Mouse (Mus musculus) midbrain, embryonic 14.5 days (tissue): ENCODE data around the gene Cltb. TPM values are rescaled to one million over a fixed set of nuclear protein-coding genes. Genes with fewer than 3 reads are reported as not detected.

Experiments
- ATAC-seq: fragments of 200-750 bp; cut with Nextera tagmentation; 2 replicates; pipeline ENCODE4 v1.8.0; 2017; ENCODE audit warnings: moderate number of reproducible peaks, moderate library complexity; ENCODE audit not compliant: low FRiP score, low TSS enrichment
- DNase-seq: peaks from one replicate; pipeline ENCODE4 v3.0.0-alpha.2; 2015
- H3K27ac ChIP-seq: fragments of 300-500 bp; sonication (generic); replicated peaks from 2 replicates; pipeline ENCODE4 v1.5.1; 2014; ENCODE audit warnings: mild to moderate bottlenecking, low read depth, low read length, moderate library complexity
- H3K27me3 ChIP-seq: fragments of 300-500 bp; sonication (generic); 2 replicates; pipeline ENCODE4 v1.6.1; 2014; ENCODE audit warnings: low read length, control low read depth, mixed read lengths; ENCODE audit not compliant: control insufficient read depth, insufficient read depth
- H3K36me3 ChIP-seq: fragments of 300-500 bp; sonication (generic); 2 replicates; pipeline ENCODE4 v1.6.1; 2014; ENCODE audit warnings: low read length, control low read depth; ENCODE audit not compliant: control insufficient read depth, insufficient read depth
- H3K4me1 ChIP-seq: fragments of 300-500 bp; sonication (generic); 2 replicates; pipeline ENCODE4 v1.6.1; 2014; ENCODE audit warnings: mild to moderate bottlenecking, antibody characterized with exemption, low read length, control low read depth; ENCODE audit not compliant: control insufficient read depth, insufficient read depth
- H3K4me2 ChIP-seq: fragments of 300-500 bp; sonication (generic); 2 replicates; pipeline ENCODE4 v1.6.1; 2014; ENCODE audit warnings: mild to moderate bottlenecking, low read length, moderate library complexity
- H3K4me3 ChIP-seq: fragments of 300-500 bp; sonication (generic); replicated peaks from 2 replicates; pipeline ENCODE4 v1.5.1; 2014; ENCODE audit warnings: low read depth, low read length
- H3K9ac ChIP-seq: fragments of 300-500 bp; sonication (generic); replicated peaks from 2 replicates; pipeline ENCODE4 v1.6.1; 2014; ENCODE audit warnings: mild to moderate bottlenecking, low read length, moderate library complexity
- H3K9me3 ChIP-seq: fragments of 300-500 bp; sonication (generic); 2 replicates; pipeline ENCODE4 v1.6.1; 2016; ENCODE audit warnings: low read length, control low read depth, mixed read lengths; ENCODE audit not compliant: control insufficient read depth
- WGBS: fragments of 180-500 bp; shearing (Covaris S2); extraction: QIAGEN DNeasy Blood & Tissue Kit; methylation state at CpG from one replicate; pipeline ENCODE4 v1.1.7; 2014; 5-methylcytosine and 5-hydroxymethylcytosine counted together
- polyA plus RNA-seq: library from polyadenylated mRNA; unstranded; fragments of >200 nt; fragmentation: Nextera tagmentation; extraction: Ambion mirVana; gene quantifications from 2 replicates; pipeline ENCODE4 v1.2.1, GENCODE M21; 2014

The Cltb gene
- 127 and 188 TPM in 2 replicates for polyA plus RNA-seq

GRCm38 (mm10) chr13:54610972-54611754 is at the start of gene Cltb:
Gene Cltb, minus strand, starts transcription at chr13:54611344.
- peak; percentile 81 for ATAC-seq
- DNase-seq = peak; percentile 93
- no peaks in the 10 kb centered on the region for H3K27me3 ChIP-seq
- WGBS = 1% methylated on average over 66 of the region's 66 CpGs
- H3K9me3 ChIP-seq = no peaks in the 10 kb centered on the region
- peak within 1 kb of the TSS; percentile 64 for H3K4me3 ChIP-seq
- H3K4me2 ChIP-seq = peak within 1 kb of the TSS; percentile 85
- H3K36me3 ChIP-seq = no peaks in the 10 kb centered on the region; the same call in 1 of the 2 replicates
- H3K9ac ChIP-seq = peak within 1 kb of the TSS; percentile 82
- H3K27ac ChIP-seq = peak within 1 kb of the TSS; percentile 72
- H3K4me1 ChIP-seq = peaks cover 19% of the 10 kb centered on the region

GRCm38 (mm10) chr13:54660877-54661276 is 49.7 kb upstream of the Cltb start:
- 64% methylated on average over 5 of the region's 5 CpGs for WGBS
- Histone ChIP-seq H3K36me3 (peaks cover 79% of the 10 kb centered on the region), H3K4me2 (no peak overlapping the region), H3K9me3 (no peaks in the 10 kb centered on the region), H3K27me3 (no peaks in the 10 kb centered on the region), H3K9ac (no peak overlapping the region), H3K27ac (no peak overlapping the region), H3K4me1 (no peaks in the 10 kb centered on the region), H3K4me3 (no peak overlapping the region)
- no peak for DNase-seq
- no peak for ATAC-seq

- 100% methylated on average over 3 of the region's 3 CpGs for WGBS
- DNase-seq = no peak
- Histone ChIP-seq H3K4me2 (no peak overlapping the region), H3K27me3 (no peaks in the 10 kb centered on the region), H3K4me3 (no peak overlapping the region), H3K4me1 (no peaks in the 10 kb centered on the region), H3K9me3 (no peaks in the 10 kb centered on the region), H3K9ac (no peak overlapping the region), H3K27ac (no peak overlapping the region), H3K36me3 (peaks cover 96% of the 10 kb centered on the region)
- no peak for ATAC-seq
Measured at GRCm38 (mm10) chr13:54650461-54650860, 39.3 kb upstream of the Cltb start.

GRCm38 (mm10) chr13:54635011-54635410 is 23.9 kb upstream of the Cltb start:
- Histone ChIP-seq H3K36me3 (peaks cover 27% of the 10 kb centered on the region), H3K27me3 (no peaks in the 10 kb centered on the region), H3K27ac (no peak overlapping the region), H3K9ac (no peak overlapping the region), H3K4me3 (no peak overlapping the region), H3K4me2 (no peak overlapping the region), H3K9me3 (no peaks in the 10 kb centered on the region), H3K4me1 (no peaks in the 10 kb centered on the region)
- 96% methylated on average over 3 of the region's 3 CpGs for WGBS
- ATAC-seq = no peak
- DNase-seq = no peak

GRCm38 (mm10) chr13:54632731-54633277 is 21.7 kb upstream of the Cltb start:
- no peak overlapping the region for H3K27ac ChIP-seq
- DNase-seq = no peak
- ATAC-seq = no peak
- H3K9ac ChIP-seq = no peak overlapping the region
- H3K4me3 ChIP-seq = no peak overlapping the region
- H3K27me3 ChIP-seq = no peaks in the 10 kb centered on the region
- peaks cover 9% of the 10 kb centered on the region for H3K36me3 ChIP-seq
- no peaks in the 10 kb centered on the region for H3K9me3 ChIP-seq
- H3K4me2 ChIP-seq = no peak overlapping the region
- 85% methylated on average over 3 of the region's 3 CpGs for WGBS
- no peaks in the 10 kb centered on the region for H3K4me1 ChIP-seq

GRCm38 (mm10) chr13:54629128-54629527 is 18.0 kb upstream of the Cltb start:
- no peak overlapping the region for H3K4me2 ChIP-seq
- H3K9me3 ChIP-seq = no peaks in the 10 kb centered on the region
- no peaks in the 10 kb centered on the region for H3K27me3 ChIP-seq
- no peaks in the 10 kb centered on the region for H3K4me1 ChIP-seq
- no peak for ATAC-seq
- no peak overlapping the region for H3K9ac ChIP-seq
- no peak for DNase-seq
- H3K36me3 ChIP-seq = peaks cover 8% of the 10 kb centered on the region; the same call in 1 of the 2 replicates
- H3K27ac ChIP-seq = no peak overlapping the region
- no peak overlapping the region for H3K4me3 ChIP-seq
- WGBS = 91% methylated on average over 4 of the region's 4 CpGs

GRCm38 (mm10) chr13:54621960-54622521 is 10.9 kb upstream of the Cltb start:
- Histone ChIP-seq H3K9me3 (no peaks in the 10 kb centered on the region), H3K4me1 (peaks cover 14% of the 10 kb centered on the region), H3K36me3 (no peaks in the 10 kb centered on the region), H3K27ac (peak overlapping the region; percentile 89), H3K4me3 (peak overlapping the region; percentile 88), H3K9ac (peak overlapping the region; percentile 82), H3K4me2 (peak overlapping the region; percentile 74), H3K27me3 (no peaks in the 10 kb centered on the region)
- ATAC-seq (no peak; the same call in 1 of the 2 replicates), DNase-seq (no peak)
- WGBS = 1% methylated on average over 26 of the region's 27 CpGs

GRCm38 (mm10) chr13:54621155-54621932 is 10.2 kb upstream of the Cltb start, which contains the start of gene Faf2:
Gene Faf2, plus strand, starts transcription at chr13:54621784.
- ATAC-seq = peak; percentile 99
- Histone ChIP-seq H3K27ac (peak within 1 kb of the TSS; percentile 89), H3K4me3 (peak within 1 kb of the TSS; percentile 88), H3K4me2 (peak within 1 kb of the TSS; percentile 74), H3K4me1 (peaks cover 14% of the 10 kb centered on the region), H3K9me3 (no peaks in the 10 kb centered on the region), H3K27me3 (no peaks in the 10 kb centered on the region), H3K9ac (peak within 1 kb of the TSS; percentile 82), H3K36me3 (no peaks in the 10 kb centered on the region)
- 11% methylated on average over 44 of the region's 44 CpGs for WGBS
- DNase-seq = peak; percentile 99
